Mouse (Mus musculus) midbrain, embryonic 16.5 days (tissue): Measurements from ENCODE around the gene Eif1. TPM values are rescaled to one million over a fixed set of nuclear protein-coding genes. Genes with fewer than 3 reads are reported as not detected.

ENCODE experiments used
- ATAC-seq: fragments of 200-750 bp; cut with Nextera tagmentation; 2 replicates; pipeline ENCODE4 v1.8.0; 2017; ENCODE audit warnings: moderate TSS enrichment
- H3K27ac ChIP-seq: fragments of 300-500 bp; sonication (generic); 2 replicates; pipeline ENCODE4 v1.5.1; 2014; ENCODE audit warnings: mild to moderate bottlenecking, low read length, mixed read lengths
- H3K27me3 ChIP-seq: fragments of 300-500 bp; sonication (generic); 2 replicates; pipeline ENCODE4 v1.6.1; 2014; ENCODE audit warnings: low read depth, low read length, mixed read lengths; ENCODE audit not compliant: control insufficient read depth, insufficient read depth
- H3K36me3 ChIP-seq: fragments of 300-500 bp; sonication (generic); 2 replicates; pipeline ENCODE4 v1.6.1; 2014; ENCODE audit warnings: mild to moderate bottlenecking, low read length, moderate library complexity, mixed read lengths; ENCODE audit not compliant: control insufficient read depth, insufficient read depth
- H3K4me1 ChIP-seq: fragments of 300-500 bp; sonication (generic); 2 replicates; pipeline ENCODE4 v1.6.1; 2014; ENCODE audit warnings: mild to moderate bottlenecking, low read length, mixed read lengths; ENCODE audit not compliant: control insufficient read depth, insufficient read depth
- H3K4me2 ChIP-seq: fragments of 300-500 bp; sonication (generic); 2 replicates; pipeline ENCODE4 v1.6.1; 2014; ENCODE audit warnings: mild to moderate bottlenecking, low read length, mixed read lengths
- H3K4me3 ChIP-seq: fragments of 300-500 bp; sonication (generic); 2 replicates; pipeline ENCODE4 v1.5.1; 2014; ENCODE audit warnings: low read depth, mild to moderate bottlenecking, low read length, moderate library complexity, mixed read lengths
- H3K9ac ChIP-seq: fragments of 300-500 bp; sonication (generic); 2 replicates; pipeline ENCODE4 v1.6.1; 2014; ENCODE audit warnings: low read depth, low read length, mixed read lengths
- H3K9me3 ChIP-seq: fragments of 300-500 bp; sonication (generic); replicated peaks from 2 replicates; pipeline ENCODE4 v1.6.1; 2014; ENCODE audit warnings: mild to moderate bottlenecking, low read length, mixed read lengths; ENCODE audit not compliant: control insufficient read depth, poor library complexity, severe bottlenecking
- WGBS: fragments of 180-500 bp; shearing (Covaris S2); extraction: QIAGEN DNeasy Blood & Tissue Kit; methylation state at CpG from one replicate; pipeline ENCODE4 v1.1.7; 2014; 5-methylcytosine and 5-hydroxymethylcytosine counted together
- polyA plus RNA-seq: library from polyadenylated mRNA; unstranded; fragments of >200 nt; fragmentation: Nextera tagmentation; extraction: Ambion mirVana; gene quantifications from 2 replicates; pipeline ENCODE4 v1.2.1, GENCODE M21; 2015

The Eif1 gene
- polyA plus RNA-seq, 1 experiment from 2014 or later, result 1,185 TPM

GRCm38 (mm10) chr11:100369822-100370221 lies 50.1 kb downstream of the Eif1 start:
- no peak for ATAC-seq
- Histone ChIP-seq H3K4me2 (no peak overlapping the region), H3K9me3 (no peaks in the 10 kb centered on the region), H3K9ac (no peak overlapping the region), H3K27ac (no peak overlapping the region), H3K4me3 (no peak overlapping the region), H3K4me1 (no peaks in the 10 kb centered on the region; the same call in 1 of the 2 replicates), H3K27me3 (no peaks in the 10 kb centered on the region), H3K36me3 (peaks cover 34% of the 10 kb centered on the region)
- WGBS, result 82% methylated on average over 8 of the region's 8 CpGs

Other genes starting within 250 kb of the Eif1 start
- gene Krt32, start 231.7 kb upstream of the Eif1 start, polyA plus RNA-seq, result not detected in 2 replicates
- gene Krt35, start 223.6 kb upstream of the Eif1 start, polyA plus RNA-seq, result not detected in 2 replicates
- gene Krt36, start 214.3 kb upstream of the Eif1 start, polyA plus RNA-seq, result not detected in 2 replicates
- 0.11 TPM in 1 of 2 replicates, not detected in the other for gene Krt13, start 198.3 kb upstream of the Eif1 start, polyA plus RNA-seq
- gene Krt15, start 184.0 kb upstream of the Eif1 start, polyA plus RNA-seq, result 0.31 and 0.40 TPM in 2 replicates
- 2.9 and 3.4 TPM in 2 replicates for gene Krt19, start 171.2 kb upstream of the Eif1 start, polyA plus RNA-seq
- not detected in 2 replicates for gene Krt9, start 126.6 kb upstream of the Eif1 start, polyA plus RNA-seq
- 0.19 and 0.28 TPM in 2 replicates for gene Krt14, start 112.3 kb upstream of the Eif1 start, polyA plus RNA-seq
- not detected in 2 replicates for gene Krt16, start 71.0 kb upstream of the Eif1 start, polyA plus RNA-seq
- gene Krt17, start 58.9 kb upstream of the Eif1 start, polyA plus RNA-seq, result 0.50 TPM in 1 of 2 replicates, not detected in the other
- 0.20 TPM in 1 of 2 replicates, not detected in the other for gene Krt42, start 50.0 kb upstream of the Eif1 start, polyA plus RNA-seq
- gene Gast, start 14.5 kb downstream of the Eif1 start, polyA plus RNA-seq, result 0.46 and 1.6 TPM in 2 replicates
- gene Hap1, start 36.2 kb downstream of the Eif1 start, polyA plus RNA-seq, result 417 and 440 TPM in 2 replicates
- 99.7 and 109 TPM in 2 replicates for gene Jup, start 77.9 kb downstream of the Eif1 start, polyA plus RNA-seq
- 20.7 and 20.8 TPM in 2 replicates for gene P3h4, start 95.0 kb downstream of the Eif1 start, polyA plus RNA-seq
- 19.3 and 19.6 TPM in 2 replicates for gene Fkbp10, start 95.8 kb downstream of the Eif1 start, polyA plus RNA-seq
- 109 and 122 TPM in 2 replicates for gene Nt5c3b, start 121.9 kb downstream of the Eif1 start, polyA plus RNA-seq
- gene Klhl10, start 122.0 kb downstream of the Eif1 start, polyA plus RNA-seq, result 0.70 and 0.73 TPM in 2 replicates
- gene Klhl11, start 152.9 kb downstream of the Eif1 start, polyA plus RNA-seq, result 10.3 and 11.0 TPM in 2 replicates
- gene Acly, start 208.1 kb downstream of the Eif1 start, polyA plus RNA-seq, result 218 and 229 TPM in 2 replicates
- 2.9 and 3.5 TPM in 2 replicates for gene Ttc25, start 225.7 kb downstream of the Eif1 start, polyA plus RNA-seq